Mouse (Mus musculus): Measurements from ENCODE around the gene Olfr1321.

Gene Olfr1321

GRCm38 (mm10) chrX:49734959-49735358 is at the start of gene Olfr1321:
TSS of gene Olfr1321 (minus strand) at chrX:49735059.
- no peak for DNase-seq (ENCODE audit: low read depth, low spot score)

- peak; percentile 0 for DNase-seq (ENCODE audit: low read depth, low spot score)
Measured at GRCm38 (mm10) chrX:49770828-49771227, 36.0 kb upstream of the Olfr1321 start.

GRCm38 (mm10) chrX:49745192-49745591 is 10.3 kb upstream of the Olfr1321 start:
- DNase-seq (ENCODE audit: low read depth, low spot score), result no peak
